Mouse (Mus musculus): ENCODE results near the gene Mdfic.

GRCm38 (mm10) chr6:15738331-15738943 lies 18.0 kb downstream of the Mdfic start:
- TF ChIP-seq CTCF (IDR thresholded peaks at IDR 0.05; ENCODE audit: low read depth) (no peak), EP300 (optimal IDR thresholded peaks at IDR 0.05) (no peak)

All from stomach, postnatal 0 days (tissue).